In the genomic region with DNA sequence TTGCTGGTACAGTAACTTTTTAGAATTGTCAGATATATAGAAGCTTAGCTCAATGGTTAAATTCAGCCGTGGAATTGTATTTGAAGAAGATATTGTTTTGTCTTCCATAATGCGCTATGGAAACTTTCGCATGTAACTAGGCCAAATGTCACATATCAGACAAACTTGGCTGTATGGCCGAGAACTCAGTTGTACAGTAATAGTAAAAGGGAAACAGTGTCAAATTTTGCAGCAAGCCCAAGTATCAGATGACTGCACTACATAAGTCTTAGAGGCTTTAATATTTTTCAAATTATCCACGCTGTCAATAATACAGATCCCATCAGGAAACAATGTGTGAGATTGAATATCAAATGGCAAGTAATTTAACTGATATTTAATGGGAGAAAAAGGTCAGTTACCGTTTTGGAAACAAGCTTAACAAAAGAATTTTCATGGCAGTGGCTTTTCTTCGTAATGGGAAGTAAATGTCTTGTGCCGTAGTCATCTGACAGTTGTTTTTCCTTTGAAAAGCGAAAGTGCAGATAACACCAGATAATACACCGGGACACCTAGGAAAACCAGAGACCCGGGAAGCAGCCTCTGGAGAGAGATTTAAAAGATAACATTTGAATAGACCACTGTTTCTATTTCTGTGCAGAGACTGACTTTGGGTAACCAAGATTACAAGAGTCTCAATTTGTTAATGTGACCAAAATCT, we compare ENCODE assay signal across 8 mouse cellular contexts. TPM values are rescaled to one million over a fixed set of nuclear protein-coding genes. Genes with fewer than 3 reads are reported as not detected.
DNase-seq lines count a peak whose midpoint lies in the region; ATAC-seq and TF ChIP-seq lines count a peak whose summit lies in the region.

No protein-coding gene starts in this region.

- no peaks in the 10 kb centered on the region for H3K36me3 ChIP-seq in heart, embryonic 10.5 days
- H3K36me3 ChIP-seq in E14TG2a.4 (ENCODE audit: insufficient read depth, low read length) = no peaks in the 10 kb centered on the region
- no peaks in the 10 kb centered on the region for H3K36me3 ChIP-seq in forebrain, embryonic 15.5 days
- H3K36me3 ChIP-seq in liver, postnatal 0 days (replicated peaks; ENCODE audit: insufficient read depth, low read length) = no peaks in the 10 kb centered on the region

- H3K4me1 ChIP-seq in heart, embryonic 10.5 days = peaks cover 10% of the 10 kb centered on the region; the same call in 1 of the 2 replicates
- peaks cover 15% of the 10 kb centered on the region for H3K4me1 ChIP-seq in E14TG2a.4 (replicated peaks; ENCODE audit: low read depth, low read length)
- peaks cover 23% of the 10 kb centered on the region for H3K4me1 ChIP-seq in forebrain, embryonic 15.5 days
- H3K4me1 ChIP-seq in liver, postnatal 0 days (ENCODE audit: insufficient read depth) = peaks cover 12% of the 10 kb centered on the region; the same call in 1 of the 2 replicates

- ATAC-seq in forebrain, embryonic 15.5 days (replicated peaks) = no peak
- no peak for ATAC-seq in liver, postnatal 0 days

- H3K9ac ChIP-seq in forebrain, embryonic 15.5 days (replicated peaks) = peak overlapping the region; percentile 83
- H3K9ac ChIP-seq in liver, postnatal 0 days (replicated peaks) = peak overlapping the region; percentile 95

- WGBS in heart, embryonic 10.5 days = 23% methylated on average over 11 of the region's 11 CpGs
- WGBS in forebrain, embryonic 15.5 days = 50% methylated on average over 11 of the region's 11 CpGs
- WGBS in liver, postnatal 0 days (ENCODE audit: insufficient replicate concordance) = 5% methylated on average over 11 of the region's 11 CpGs

- peak overlapping the region; percentile 59 for H3K4me2 ChIP-seq in forebrain, embryonic 15.5 days (replicated peaks)
- peak overlapping the region; percentile 79 for H3K4me2 ChIP-seq in liver, postnatal 0 days (ENCODE audit: low read depth, low read length)

- peak overlapping the region; percentile 97; the same call in 1 of the 2 replicates for H3K27ac ChIP-seq in heart, embryonic 10.5 days
- H3K27ac ChIP-seq in forebrain, embryonic 15.5 days (replicated peaks) = no peak overlapping the region
- H3K27ac ChIP-seq in liver, postnatal 0 days (ENCODE audit: low read depth) = peak overlapping the region; percentile 95

- H3K27me3 ChIP-seq in heart, embryonic 10.5 days (ENCODE audit: insufficient read depth, poor library complexity, severe bottlenecking) = no peaks in the 10 kb centered on the region
- peaks cover 17% of the 10 kb centered on the region for H3K27me3 ChIP-seq in E14TG2a.4 (ENCODE audit: insufficient read depth, low read length)
- H3K27me3 ChIP-seq in forebrain, embryonic 15.5 days = no peaks in the 10 kb centered on the region
- H3K27me3 ChIP-seq in liver, postnatal 0 days (ENCODE audit: insufficient read depth, low read length) = no peaks in the 10 kb centered on the region

- TF ChIP-seq EP300 in liver, postnatal 0 days (IDR thresholded peaks at IDR 0.05; ENCODE audit: low read depth) = no peak

- DNase-seq in heart, embryonic 10.5 days (ENCODE audit: low spot score) = no peak
- DNase-seq in heart, adult 11 months = no peak
- DNase-seq in liver, postnatal 0 days = no peak
- no peak for DNase-seq in layer of hippocampus, postnatal 10 days (ENCODE audit: low spot score in 2 of 2)
- no peak for DNase-seq in right cerebral cortex, adult 18-20 months
- DNase-seq in natural killer cell, adult 2 months (ENCODE audit: low spot score in 2 of 2) = no peak

- TF ChIP-seq CTCF in E14TG2a.4 (conservative IDR thresholded peaks at IDR 0.05; ENCODE audit: low read length) = no peak
- TF ChIP-seq CTCF in liver, postnatal 0 days (IDR thresholded peaks at IDR 0.05; ENCODE audit: low read depth) = no peak

- no peaks in the 10 kb centered on the region for H3K9me3 ChIP-seq in heart, embryonic 10.5 days
- no peaks in the 10 kb centered on the region for H3K9me3 ChIP-seq in E14TG2a.4 (ENCODE audit: low read length)
- no peaks in the 10 kb centered on the region for H3K9me3 ChIP-seq in forebrain, embryonic 15.5 days
- H3K9me3 ChIP-seq in liver, postnatal 0 days (ENCODE audit: low read length) = no peaks in the 10 kb centered on the region

- H3K4me3 ChIP-seq in heart, embryonic 10.5 days = peak overlapping the region; percentile 88
- peak overlapping the region; percentile 89 for H3K4me3 ChIP-seq in E14TG2a.4 (replicated peaks; ENCODE audit: low read length)
- H3K4me3 ChIP-seq in forebrain, embryonic 15.5 days = peak overlapping the region; percentile 62
- H3K4me3 ChIP-seq in liver, postnatal 0 days (ENCODE audit: low read depth, low read length) = peak overlapping the region; percentile 85

RNA-seq across cellular contexts. Expression of a gene that starts 1.1 kb away (rescaled TPM):
- 7.4 and 8.1 TPM in 2 replicates for polyA plus RNA-seq in heart, embryonic 10.5 days (2016; fragmentation: Nextera tagmentation; extraction: Ambion mirVana)
- polyA plus RNA-seq in forebrain, embryonic 15.5 days (2015; fragmentation: Nextera tagmentation; extraction: Ambion mirVana) = 10.9 and 12.5 TPM in 2 replicates
- polyA plus RNA-seq in liver, postnatal 0 days (2015; fragmentation: Nextera tagmentation; extraction: Ambion mirVana) = 5.0 and 5.2 TPM in 2 replicates
- total RNA-seq in layer of hippocampus, postnatal 10 days (2021) = 10 to 100 TPM; 22.8 to 23.3 TPM
